Mouse (Mus musculus) liver, adult 2 months (tissue): Measurements from ENCODE around the gene Sf1.

Experiments
- CTCF ChIP-seq: fragments of 200-500 bp; IDR thresholded peaks from 2 replicates; pipeline ENCODE4 v1.5.1; 2011; ENCODE audit warnings: low read depth, low read length, control low read depth
- POLR2A ChIP-seq: fragments of 200-500 bp; IDR thresholded peaks from 2 replicates; pipeline ENCODE4 v1.6.1; 2011; ENCODE audit warnings: low read length, control low read depth; ENCODE audit not compliant: insufficient read depth; ENCODE audit errors: extremely low read depth

DNA sequence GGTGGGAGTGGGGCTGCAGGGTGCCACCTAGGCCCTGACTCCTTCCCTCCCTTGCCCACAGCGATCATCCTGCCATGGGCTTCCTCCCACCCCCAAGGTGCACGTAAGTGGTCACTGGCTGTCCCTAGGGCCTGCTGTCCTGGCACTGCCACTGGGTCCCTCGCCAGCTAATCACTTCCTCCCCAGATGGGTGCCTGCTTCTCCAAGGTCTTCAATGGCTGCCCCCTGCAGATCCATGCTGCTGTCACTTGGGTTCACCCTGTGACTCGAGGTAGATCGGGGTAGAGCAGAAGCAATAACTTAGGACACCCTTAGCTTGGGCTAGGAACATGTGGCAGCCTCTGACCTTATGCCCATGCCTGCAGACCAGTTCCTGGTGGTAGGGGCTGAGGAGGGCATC is 17.5 kb upstream of the Sf1 start:
- TF ChIP-seq CTCF (no peak), POLR2A (no peak)
